Mouse (Mus musculus): ENCODE measurements around the gene Dad1. TPM values are rescaled to one million over a fixed set of nuclear protein-coding genes. Genes with fewer than 3 reads are reported as not detected.

Gene Dad1
- polyA plus RNA-seq, 1 experiment from 2014 or later: 374 TPM

DNA sequence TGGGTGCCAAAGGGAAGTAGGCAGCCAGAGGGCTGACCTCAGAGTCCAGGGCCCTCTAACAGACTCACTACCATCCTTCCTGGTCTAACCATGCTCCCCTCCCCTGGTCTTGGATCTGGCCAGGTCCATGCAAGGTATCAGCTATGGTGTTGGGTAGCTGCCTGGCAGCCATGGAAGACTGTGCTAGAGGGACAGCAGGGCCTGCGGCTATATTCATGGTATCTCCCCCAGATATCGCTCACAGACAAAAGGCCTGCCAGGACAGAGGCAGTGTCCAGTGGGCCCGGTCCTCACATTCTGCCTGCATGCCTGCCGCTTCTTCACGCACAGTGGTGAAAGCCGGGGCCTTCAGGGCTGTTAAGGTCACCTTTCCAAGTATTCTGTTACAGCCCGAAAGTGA is 10.3 kb upstream of the Dad1 start:
- 93% methylated on average over 7 of the region's 7 CpGs for WGBS
- ATAC-seq (ENCODE audit: low FRiP score, low read depth): no peak
- Histone ChIP-seq H3K4me2 (no peak overlapping the region), H3K4me1 (replicated peaks) (peaks cover 11% of the 10 kb centered on the region), H3K27me3 (no peaks in the 10 kb centered on the region), H3K36me3 (no peaks in the 10 kb centered on the region), H3K9ac (no peak overlapping the region), H3K9me3 (no peaks in the 10 kb centered on the region), H3K4me3 (no peak overlapping the region), H3K27ac (replicated peaks) (no peak overlapping the region)

DNA sequence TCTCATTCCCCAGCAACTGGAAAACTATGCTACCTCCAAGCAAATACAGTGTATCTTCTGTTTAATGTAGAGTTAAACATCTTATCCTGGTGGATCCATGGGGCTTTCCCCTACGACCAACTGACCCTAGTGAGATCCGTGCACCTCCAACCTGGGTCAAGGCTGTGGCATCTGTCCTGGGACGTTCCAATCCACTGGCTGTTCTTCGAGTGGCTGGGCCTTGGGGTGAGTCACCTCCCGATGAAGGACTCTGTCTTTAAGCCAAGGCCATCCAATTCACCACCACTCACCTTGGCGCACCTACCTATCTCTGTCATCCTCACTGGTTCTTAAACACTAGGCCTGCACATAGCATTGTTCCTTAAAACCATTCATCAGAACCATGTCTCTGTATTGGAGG is 9.2 kb upstream of the Dad1 start:
- no peaks in the 10 kb centered on the region for H3K27me3 ChIP-seq
- no peak overlapping the region for H3K9ac ChIP-seq
- peaks cover 17% of the 10 kb centered on the region for H3K4me1 ChIP-seq (replicated peaks)
- WGBS: 93% methylated on average over 6 of the region's 6 CpGs
- H3K4me2 ChIP-seq: no peak overlapping the region
- ATAC-seq (ENCODE audit: low FRiP score, low read depth): no peak
- H3K27ac ChIP-seq (replicated peaks): no peak overlapping the region
- no peaks in the 10 kb centered on the region for H3K36me3 ChIP-seq
- no peaks in the 10 kb centered on the region for H3K9me3 ChIP-seq
- H3K4me3 ChIP-seq: no peak overlapping the region

GRCm38 (mm10) chr14:54262622-54263021 is 8.7 kb upstream of the Dad1 start:
- Histone ChIP-seq H3K9ac (no peak overlapping the region), H3K27ac (replicated peaks) (no peak overlapping the region), H3K4me2 (no peak overlapping the region), H3K36me3 (no peaks in the 10 kb centered on the region), H3K4me1 (replicated peaks) (peaks cover 17% of the 10 kb centered on the region), H3K27me3 (no peaks in the 10 kb centered on the region), H3K4me3 (no peak overlapping the region), H3K9me3 (no peaks in the 10 kb centered on the region)
- no peak for ATAC-seq (ENCODE audit: low FRiP score, low read depth)
- 92% methylated on average over 8 of the region's 8 CpGs for WGBS

GRCm38 (mm10) chr14:54261386-54261785 is 7.5 kb upstream of the Dad1 start:
- no peak overlapping the region for H3K9ac ChIP-seq
- H3K27ac ChIP-seq (replicated peaks): no peak overlapping the region
- H3K27me3 ChIP-seq: no peaks in the 10 kb centered on the region
- ATAC-seq (ENCODE audit: low FRiP score, low read depth): no peak
- 91% methylated on average over 2 of the region's 2 CpGs for WGBS
- H3K4me2 ChIP-seq: no peak overlapping the region
- peaks cover 17% of the 10 kb centered on the region for H3K4me1 ChIP-seq (replicated peaks)
- H3K9me3 ChIP-seq: no peaks in the 10 kb centered on the region
- no peaks in the 10 kb centered on the region for H3K36me3 ChIP-seq
- no peak overlapping the region for H3K4me3 ChIP-seq

DNA sequence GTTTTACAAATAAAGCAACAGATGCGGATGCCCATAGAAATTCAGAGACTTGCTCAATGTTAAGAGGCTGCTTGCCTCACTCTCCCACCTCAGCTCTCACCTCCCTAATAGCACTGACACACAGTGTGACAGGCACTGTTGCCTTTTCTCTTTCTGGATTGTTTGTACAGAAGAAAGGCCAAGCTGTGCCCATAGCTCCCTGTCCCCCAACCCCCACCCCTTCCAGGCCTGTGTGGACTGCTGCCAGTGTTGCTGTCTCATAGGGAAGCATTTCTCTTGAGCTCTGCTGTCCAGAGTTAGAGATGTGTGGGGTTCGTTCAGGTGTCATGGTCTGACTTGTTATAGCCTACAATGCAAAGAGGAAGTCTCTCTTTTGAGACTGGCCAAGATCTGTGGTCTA is 6.3 kb upstream of the Dad1 start:
- peaks cover 18% of the 10 kb centered on the region for H3K4me1 ChIP-seq (replicated peaks)
- WGBS: 73% methylated on average over 2 of the region's 2 CpGs
- H3K4me3 ChIP-seq: peak overlapping the region; percentile 83; the same call in 1 of the 2 replicates
- no peak overlapping the region for H3K27ac ChIP-seq (replicated peaks)
- no peaks in the 10 kb centered on the region for H3K27me3 ChIP-seq
- H3K9me3 ChIP-seq: no peaks in the 10 kb centered on the region
- H3K9ac ChIP-seq: no peak overlapping the region
- H3K36me3 ChIP-seq: no peaks in the 10 kb centered on the region
- peak overlapping the region; percentile 92 for H3K4me2 ChIP-seq
- no peak for ATAC-seq (ENCODE audit: low FRiP score, low read depth)

- Histone ChIP-seq H3K9me3 (no peaks in the 10 kb centered on the region), H3K4me2 (peak overlapping the region; percentile 92), H3K36me3 (no peaks in the 10 kb centered on the region), H3K4me3 (peak overlapping the region; percentile 83), H3K27me3 (no peaks in the 10 kb centered on the region), H3K27ac (replicated peaks) (0 out of 2 replicates have a peak overlapping the region, but pooled peaks have one; percentile 74), H3K4me1 (replicated peaks) (peaks cover 23% of the 10 kb centered on the region), H3K9ac (peak overlapping the region; percentile 67)
- ATAC-seq (ENCODE audit: low FRiP score, low read depth): no peak
- 27% methylated on average over 8 of the region's 8 CpGs for WGBS
Observed at GRCm38 (mm10) chr14:54259722-54260085, 5.8 kb upstream of the Dad1 start.

DNA sequence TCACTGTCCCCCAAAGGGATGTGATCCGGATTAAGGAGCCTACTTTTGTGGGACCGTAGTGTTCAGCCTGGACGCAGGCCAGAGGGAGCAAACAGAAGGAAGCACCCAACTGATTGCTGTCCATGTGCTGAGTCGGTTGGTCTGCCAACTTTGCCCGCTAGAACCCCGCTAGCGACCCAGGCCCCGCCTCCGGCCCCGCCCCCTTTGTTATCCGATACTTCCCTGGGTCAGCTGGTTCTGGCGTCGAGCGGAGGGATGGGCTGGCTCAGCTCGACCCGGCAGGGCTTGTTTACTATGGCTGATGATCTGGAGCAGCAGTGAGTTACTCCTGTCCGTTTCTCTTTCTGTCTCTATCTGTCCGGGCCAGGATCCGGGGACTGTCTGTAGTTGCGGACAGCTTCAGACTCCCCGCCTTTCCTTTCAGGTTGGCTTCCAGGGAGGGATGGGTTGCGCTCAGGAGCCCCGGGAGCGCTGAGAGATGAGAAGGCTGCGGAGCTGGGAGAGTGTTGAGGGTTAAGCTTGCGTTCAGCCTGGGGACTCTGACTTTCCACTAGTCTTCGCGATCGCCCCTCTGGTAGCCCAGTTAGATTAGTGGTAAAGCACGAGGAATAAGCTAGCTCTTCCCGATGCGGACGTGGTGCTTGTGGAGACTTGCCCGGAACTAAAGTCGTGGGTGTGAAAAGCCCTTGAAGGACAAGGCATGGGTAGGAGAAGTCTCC is 5.3 kb upstream of the Dad1 start:
- peak overlapping the region; percentile 83 for H3K4me3 ChIP-seq
- under 1% methylated on average over 35 of the region's 35 CpGs for WGBS
- peaks cover 28% of the 10 kb centered on the region for H3K4me1 ChIP-seq (replicated peaks)
- H3K36me3 ChIP-seq: no peaks in the 10 kb centered on the region
- no peaks in the 10 kb centered on the region for H3K27me3 ChIP-seq
- H3K9me3 ChIP-seq: no peaks in the 10 kb centered on the region
- peak; percentile 92 for ATAC-seq (ENCODE audit: low FRiP score, low read depth)
- H3K9ac ChIP-seq: peak overlapping the region; percentile 67
- H3K27ac ChIP-seq (replicated peaks): peak overlapping the region; percentile 74
- peak overlapping the region; percentile 92 for H3K4me2 ChIP-seq

DNA sequence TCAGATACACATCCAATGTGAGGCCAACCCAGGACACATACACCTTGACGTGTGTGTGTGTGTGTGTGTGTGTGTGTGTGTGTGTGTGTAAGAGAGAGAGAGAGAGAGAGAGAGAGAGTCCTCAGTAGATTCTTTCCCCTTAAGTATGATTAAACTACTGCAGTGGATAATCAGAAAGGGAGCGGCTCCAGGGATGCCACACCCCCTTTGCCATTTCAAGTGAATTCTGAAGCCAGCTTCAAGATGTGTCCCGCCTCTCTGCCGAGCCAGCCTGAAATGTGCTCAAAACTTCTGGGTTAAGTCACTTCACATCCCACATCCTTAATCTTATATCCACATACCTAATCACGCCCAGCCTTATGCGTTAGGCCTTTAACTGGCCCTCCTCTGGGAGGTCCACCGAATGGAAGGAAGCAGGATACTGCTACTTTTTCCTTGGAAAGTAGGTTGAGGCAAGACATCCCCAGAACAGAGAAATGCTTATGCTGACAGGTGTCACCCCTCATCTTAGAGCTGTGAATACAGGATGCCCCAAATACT is 4.3 kb upstream of the Dad1 start:
- no peak for ATAC-seq (ENCODE audit: low FRiP score, low read depth)
- Histone ChIP-seq H3K4me1 (replicated peaks) (peaks cover 31% of the 10 kb centered on the region), H3K36me3 (no peaks in the 10 kb centered on the region), H3K9ac (no peak overlapping the region), H3K27ac (replicated peaks) (no peak overlapping the region), H3K4me3 (no peak overlapping the region), H3K4me2 (peak overlapping the region; percentile 92), H3K27me3 (no peaks in the 10 kb centered on the region), H3K9me3 (no peaks in the 10 kb centered on the region)
- WGBS: 65% methylated on average over 7 of the region's 7 CpGs

DNA sequence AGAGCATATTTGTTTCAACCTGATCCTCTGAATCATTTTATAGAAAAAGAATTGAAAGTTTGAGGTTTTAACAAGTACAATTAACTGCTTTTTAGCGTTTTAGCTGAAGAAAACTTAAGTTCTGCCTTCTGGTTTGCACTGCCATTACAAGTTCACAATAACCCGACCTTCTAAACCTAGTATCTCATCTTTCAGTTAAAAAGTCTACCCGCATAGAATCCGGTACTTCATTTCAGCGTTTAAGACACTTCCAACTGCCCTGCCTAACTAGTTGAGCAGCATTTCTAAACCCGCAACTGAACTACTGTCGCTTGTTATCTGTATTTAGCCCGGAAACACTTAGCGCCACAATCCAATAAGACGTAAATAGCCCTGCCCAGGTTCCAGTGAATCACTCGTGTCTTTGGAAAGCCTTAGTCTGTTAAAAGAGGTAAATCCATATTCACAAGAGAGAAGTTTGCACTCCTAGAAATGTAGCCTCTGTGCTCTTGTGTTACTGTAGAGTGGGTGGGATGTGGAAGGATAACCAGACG is 832 bp upstream of the Dad1 start:
- H3K9ac ChIP-seq: peak overlapping the region; percentile 64; the same call in 1 of the 2 replicates
- H3K36me3 ChIP-seq: no peaks in the 10 kb centered on the region
- ATAC-seq (ENCODE audit: low FRiP score, low read depth): no peak
- no peaks in the 10 kb centered on the region for H3K27me3 ChIP-seq
- no peaks in the 10 kb centered on the region for H3K9me3 ChIP-seq
- H3K27ac ChIP-seq (replicated peaks): peak overlapping the region; percentile 74; the same call in 1 of the 2 replicates
- H3K4me1 ChIP-seq (replicated peaks): peaks cover 56% of the 10 kb centered on the region
- peak overlapping the region; percentile 65 for H3K4me2 ChIP-seq
- 70% methylated on average over 12 of the region's 12 CpGs for WGBS
- peak overlapping the region; percentile 83 for H3K4me3 ChIP-seq

DNA sequence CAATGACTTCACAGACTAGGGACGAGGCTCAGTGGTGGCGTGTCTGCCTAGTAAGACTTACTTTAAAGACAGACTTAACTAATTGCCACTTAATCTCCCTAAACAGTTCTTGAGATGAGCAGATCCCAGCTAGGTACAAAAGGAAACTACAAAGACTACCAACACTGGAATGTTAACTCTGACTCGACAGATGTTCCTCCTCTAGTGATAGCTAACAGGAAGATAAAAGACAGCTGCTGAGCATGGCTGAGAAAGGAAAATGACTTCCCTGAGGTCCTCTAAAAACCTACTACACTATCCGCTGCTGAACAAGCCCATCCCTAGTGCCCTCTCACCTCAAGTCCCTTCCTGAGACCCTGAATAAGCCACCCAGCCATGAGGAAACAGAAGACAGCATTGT is 3.8 kb downstream of the Dad1 start:
- no peaks in the 10 kb centered on the region for H3K27me3 ChIP-seq
- H3K36me3 ChIP-seq: peaks cover 4% of the 10 kb centered on the region; the same call in 1 of the 2 replicates
- 75% methylated on average over 4 of the region's 4 CpGs for WGBS
- H3K27ac ChIP-seq (replicated peaks): no peak overlapping the region
- H3K4me1 ChIP-seq (replicated peaks): peaks cover 51% of the 10 kb centered on the region
- no peak overlapping the region for H3K4me2 ChIP-seq
- H3K9ac ChIP-seq: no peak overlapping the region
- H3K9me3 ChIP-seq: no peaks in the 10 kb centered on the region
- no peak for ATAC-seq (ENCODE audit: low FRiP score, low read depth)
- H3K4me3 ChIP-seq: no peak overlapping the region

GRCm38 (mm10) chr14:54249326-54249725 is 4.6 kb downstream of the Dad1 start:
- Histone ChIP-seq H3K4me2 (no peak overlapping the region), H3K27me3 (no peaks in the 10 kb centered on the region), H3K27ac (replicated peaks) (no peak overlapping the region), H3K4me3 (no peak overlapping the region), H3K9ac (no peak overlapping the region), H3K4me1 (replicated peaks) (peaks cover 44% of the 10 kb centered on the region), H3K36me3 (peaks cover 4% of the 10 kb centered on the region; the same call in 1 of the 2 replicates), H3K9me3 (no peaks in the 10 kb centered on the region)
- no peak for ATAC-seq (ENCODE audit: low FRiP score, low read depth)
- WGBS: 56% methylated on average over 9 of the region's 9 CpGs

GRCm38 (mm10) chr14:54246232-54246631 is 7.7 kb downstream of the Dad1 start:
- H3K4me1 ChIP-seq (replicated peaks): peaks cover 29% of the 10 kb centered on the region
- ATAC-seq (ENCODE audit: low FRiP score, low read depth): no peak
- no peak overlapping the region for H3K4me2 ChIP-seq
- no peak overlapping the region for H3K27ac ChIP-seq (replicated peaks)
- H3K4me3 ChIP-seq: no peak overlapping the region
- H3K9me3 ChIP-seq: no peaks in the 10 kb centered on the region
- peaks cover 19% of the 10 kb centered on the region for H3K36me3 ChIP-seq
- 94% methylated on average over 3 of the region's 3 CpGs for WGBS
- no peaks in the 10 kb centered on the region for H3K27me3 ChIP-seq
- no peak overlapping the region for H3K9ac ChIP-seq

All from hindbrain, embryonic 15.5 days (tissue).